Mouse (Mus musculus): ENCODE data around the gene Dusp1. TPM values are rescaled to one million over a fixed set of nuclear protein-coding genes. Genes with fewer than 3 reads are reported as not detected.

The Dusp1 gene
- polyA plus RNA-seq, 1 experiment from 2014 or later: 40.2 TPM

GRCm38 (mm10) chr17:26551104-26551503, 10.8 kb downstream of the Dusp1 start:
- H3K36me3 ChIP-seq (ENCODE audit: poor library complexity, severe bottlenecking): no peaks in the 10 kb centered on the region
- no peak overlapping the region for H3K27ac ChIP-seq
- H3K9ac ChIP-seq: no peak overlapping the region
- peaks cover 15% of the 10 kb centered on the region for H3K27me3 ChIP-seq
- no peaks in the 10 kb centered on the region for H3K9me3 ChIP-seq (replicated peaks)
- no peaks in the 10 kb centered on the region for H3K4me1 ChIP-seq
- no peak overlapping the region for H3K4me2 ChIP-seq
- no peak overlapping the region for H3K4me3 ChIP-seq
- no peak for ATAC-seq
- 90% methylated on average over 6 of the region's 6 CpGs for WGBS

- Histone ChIP-seq H3K4me2 (no peak overlapping the region), H3K4me1 (no peaks in the 10 kb centered on the region), H3K27me3 (peaks cover 14% of the 10 kb centered on the region), H3K4me3 (no peak overlapping the region), H3K36me3 (ENCODE audit: poor library complexity, severe bottlenecking) (no peaks in the 10 kb centered on the region), H3K9me3 (replicated peaks) (no peaks in the 10 kb centered on the region), H3K9ac (no peak overlapping the region), H3K27ac (no peak overlapping the region)
- no peak for ATAC-seq
- WGBS: 13% methylated on average over 12 of the region's 12 CpGs
These were observed 12.6 kb downstream of the Dusp1 start for GRCm38 (mm10) chr17:26549148-26549809.

GRCm38 (mm10) chr17:26548566-26548965, 13.4 kb downstream of the Dusp1 start:
- 21% methylated on average over 5 of the region's 5 CpGs for WGBS
- Histone ChIP-seq H3K9ac (no peak overlapping the region), H3K4me3 (no peak overlapping the region), H3K36me3 (ENCODE audit: poor library complexity, severe bottlenecking) (no peaks in the 10 kb centered on the region), H3K27ac (no peak overlapping the region), H3K27me3 (peaks cover 14% of the 10 kb centered on the region), H3K4me1 (no peaks in the 10 kb centered on the region), H3K4me2 (no peak overlapping the region), H3K9me3 (replicated peaks) (no peaks in the 10 kb centered on the region)
- no peak for ATAC-seq

- no peak overlapping the region for H3K4me2 ChIP-seq
- H3K36me3 ChIP-seq (ENCODE audit: poor library complexity, severe bottlenecking): no peaks in the 10 kb centered on the region
- H3K27me3 ChIP-seq: peaks cover 14% of the 10 kb centered on the region
- no peak overlapping the region for H3K27ac ChIP-seq
- H3K9me3 ChIP-seq (replicated peaks): no peaks in the 10 kb centered on the region
- no peak for ATAC-seq
- 44% methylated on average over 7 of the region's 7 CpGs for WGBS
- H3K9ac ChIP-seq: no peak overlapping the region
- H3K4me3 ChIP-seq: no peak overlapping the region
- H3K4me1 ChIP-seq: no peaks in the 10 kb centered on the region
These were observed 14.2 kb downstream of the Dusp1 start for GRCm38 (mm10) chr17:26547771-26548170.

GRCm38 (mm10) chr17:26544319-26544963, 17.5 kb downstream of the Dusp1 start:
- Histone ChIP-seq H3K4me2 (no peak overlapping the region), H3K4me1 (no peaks in the 10 kb centered on the region), H3K36me3 (ENCODE audit: poor library complexity, severe bottlenecking) (no peaks in the 10 kb centered on the region), H3K4me3 (no peak overlapping the region), H3K27me3 (peaks cover 6% of the 10 kb centered on the region), H3K9me3 (replicated peaks) (no peaks in the 10 kb centered on the region), H3K27ac (no peak overlapping the region), H3K9ac (no peak overlapping the region)
- no peak for ATAC-seq
- WGBS: 85% methylated on average over 8 of the region's 8 CpGs

GRCm38 (mm10) chr17:26540083-26540482, 21.8 kb downstream of the Dusp1 start:
- no peaks in the 10 kb centered on the region for H3K36me3 ChIP-seq (ENCODE audit: poor library complexity, severe bottlenecking)
- H3K4me2 ChIP-seq: no peak overlapping the region
- no peak for ATAC-seq
- no peaks in the 10 kb centered on the region for H3K4me1 ChIP-seq
- 82% methylated on average over 5 of the region's 5 CpGs for WGBS
- no peak overlapping the region for H3K4me3 ChIP-seq
- H3K27ac ChIP-seq: no peak overlapping the region
- H3K9ac ChIP-seq: no peak overlapping the region
- H3K27me3 ChIP-seq: no peaks in the 10 kb centered on the region
- H3K9me3 ChIP-seq (replicated peaks): no peaks in the 10 kb centered on the region

- WGBS: 30% methylated on average over 6 of the region's 6 CpGs
- no peak overlapping the region for H3K27ac ChIP-seq
- H3K4me3 ChIP-seq: no peak overlapping the region
- H3K4me2 ChIP-seq: no peak overlapping the region
- H3K27me3 ChIP-seq: no peaks in the 10 kb centered on the region
- H3K9ac ChIP-seq: no peak overlapping the region
- no peaks in the 10 kb centered on the region for H3K4me1 ChIP-seq
- H3K36me3 ChIP-seq (ENCODE audit: poor library complexity, severe bottlenecking): no peaks in the 10 kb centered on the region
- no peak for ATAC-seq
- no peaks in the 10 kb centered on the region for H3K9me3 ChIP-seq (replicated peaks)
These were observed 24.0 kb downstream of the Dusp1 start for GRCm38 (mm10) chr17:26537722-26538471.

- H3K9me3 ChIP-seq (replicated peaks): no peaks in the 10 kb centered on the region
- no peaks in the 10 kb centered on the region for H3K27me3 ChIP-seq
- ATAC-seq: no peak
- H3K4me1 ChIP-seq: no peaks in the 10 kb centered on the region
- no peak overlapping the region for H3K9ac ChIP-seq
- no peak overlapping the region for H3K4me3 ChIP-seq
- 84% methylated on average over 7 of the region's 7 CpGs for WGBS
- no peak overlapping the region for H3K27ac ChIP-seq
- H3K4me2 ChIP-seq: no peak overlapping the region
- no peaks in the 10 kb centered on the region for H3K36me3 ChIP-seq (ENCODE audit: poor library complexity, severe bottlenecking)
These were observed 26.4 kb downstream of the Dusp1 start for GRCm38 (mm10) chr17:26535251-26536136.

- Histone ChIP-seq H3K27me3 (no peaks in the 10 kb centered on the region), H3K4me1 (no peaks in the 10 kb centered on the region), H3K9me3 (replicated peaks) (no peaks in the 10 kb centered on the region), H3K4me2 (no peak overlapping the region), H3K36me3 (ENCODE audit: poor library complexity, severe bottlenecking) (no peaks in the 10 kb centered on the region), H3K4me3 (no peak overlapping the region), H3K27ac (no peak overlapping the region), H3K9ac (no peak overlapping the region)
- ATAC-seq: no peak
- 87% methylated on average over 5 of the region's 5 CpGs for WGBS
These were observed 27.2 kb downstream of the Dusp1 start for GRCm38 (mm10) chr17:26534695-26535094.

- no peak overlapping the region for H3K9ac ChIP-seq
- H3K4me2 ChIP-seq: no peak overlapping the region
- H3K4me1 ChIP-seq: no peaks in the 10 kb centered on the region
- no peak overlapping the region for H3K4me3 ChIP-seq
- no peak overlapping the region for H3K27ac ChIP-seq
- H3K27me3 ChIP-seq: no peaks in the 10 kb centered on the region
- 79% methylated on average over 5 of the region's 5 CpGs for WGBS
- no peak for ATAC-seq
- H3K36me3 ChIP-seq (ENCODE audit: poor library complexity, severe bottlenecking): no peaks in the 10 kb centered on the region
- no peaks in the 10 kb centered on the region for H3K9me3 ChIP-seq (replicated peaks)
These were observed 28.0 kb downstream of the Dusp1 start for GRCm38 (mm10) chr17:26533871-26534372.

- Histone ChIP-seq H3K4me1 (no peaks in the 10 kb centered on the region), H3K9ac (no peak overlapping the region), H3K27me3 (no peaks in the 10 kb centered on the region), H3K4me3 (no peak overlapping the region), H3K36me3 (ENCODE audit: poor library complexity, severe bottlenecking) (no peaks in the 10 kb centered on the region), H3K9me3 (replicated peaks) (no peaks in the 10 kb centered on the region), H3K27ac (no peak overlapping the region), H3K4me2 (no peak overlapping the region)
- WGBS: 69% methylated on average over 4 of the region's 4 CpGs
- no peak for ATAC-seq
These were observed 29.4 kb downstream of the Dusp1 start for GRCm38 (mm10) chr17:26532476-26533045.

Measured in forebrain, embryonic 13.5 days (tissue).